Mouse (Mus musculus) midbrain, embryonic 14.5 days (tissue): ENCODE measurements around the gene Slc25a38. TPM values are rescaled to one million over a fixed set of nuclear protein-coding genes. Genes with fewer than 3 reads are reported as not detected.

Experiments
- ATAC-seq: fragments of 200-750 bp; cut with Nextera tagmentation; 2 replicates; pipeline ENCODE4 v1.8.0; 2017; ENCODE audit warnings: moderate number of reproducible peaks, moderate library complexity; ENCODE audit not compliant: low FRiP score, low TSS enrichment
- DNase-seq: peaks from one replicate; pipeline ENCODE4 v3.0.0-alpha.2; 2015
- H3K27ac ChIP-seq: fragments of 300-500 bp; sonication (generic); replicated peaks from 2 replicates; pipeline ENCODE4 v1.5.1; 2014; ENCODE audit warnings: mild to moderate bottlenecking, low read depth, low read length, moderate library complexity
- H3K27me3 ChIP-seq: fragments of 300-500 bp; sonication (generic); 2 replicates; pipeline ENCODE4 v1.6.1; 2014; ENCODE audit warnings: low read length, control low read depth, mixed read lengths; ENCODE audit not compliant: control insufficient read depth, insufficient read depth
- H3K36me3 ChIP-seq: fragments of 300-500 bp; sonication (generic); 2 replicates; pipeline ENCODE4 v1.6.1; 2014; ENCODE audit warnings: low read length, control low read depth; ENCODE audit not compliant: control insufficient read depth, insufficient read depth
- H3K4me1 ChIP-seq: fragments of 300-500 bp; sonication (generic); 2 replicates; pipeline ENCODE4 v1.6.1; 2014; ENCODE audit warnings: mild to moderate bottlenecking, antibody characterized with exemption, low read length, control low read depth; ENCODE audit not compliant: control insufficient read depth, insufficient read depth
- H3K4me2 ChIP-seq: fragments of 300-500 bp; sonication (generic); 2 replicates; pipeline ENCODE4 v1.6.1; 2014; ENCODE audit warnings: mild to moderate bottlenecking, low read length, moderate library complexity
- H3K4me3 ChIP-seq: fragments of 300-500 bp; sonication (generic); replicated peaks from 2 replicates; pipeline ENCODE4 v1.5.1; 2014; ENCODE audit warnings: low read depth, low read length
- H3K9ac ChIP-seq: fragments of 300-500 bp; sonication (generic); replicated peaks from 2 replicates; pipeline ENCODE4 v1.6.1; 2014; ENCODE audit warnings: mild to moderate bottlenecking, low read length, moderate library complexity
- H3K9me3 ChIP-seq: fragments of 300-500 bp; sonication (generic); 2 replicates; pipeline ENCODE4 v1.6.1; 2016; ENCODE audit warnings: low read length, control low read depth, mixed read lengths; ENCODE audit not compliant: control insufficient read depth
- WGBS: fragments of 180-500 bp; shearing (Covaris S2); extraction: QIAGEN DNeasy Blood & Tissue Kit; methylation state at CpG from one replicate; pipeline ENCODE4 v1.1.7; 2014; 5-methylcytosine and 5-hydroxymethylcytosine counted together
- polyA plus RNA-seq: library from polyadenylated mRNA; unstranded; fragments of >200 nt; fragmentation: Nextera tagmentation; extraction: Ambion mirVana; gene quantifications from 2 replicates; pipeline ENCODE4 v1.2.1, GENCODE M21; 2014

Slc25a38 gene
- polyA plus RNA-seq, 1 experiment from 2014 or later: 36.8 TPM

GRCm38 (mm10) chr9:120079901-120080300 is 30.3 kb upstream of the Slc25a38 start:
- H3K4me1 ChIP-seq: no peaks in the 10 kb centered on the region
- H3K27ac ChIP-seq: no peak overlapping the region
- no peaks in the 10 kb centered on the region for H3K9me3 ChIP-seq
- no peak overlapping the region for H3K4me3 ChIP-seq
- no peak overlapping the region for H3K9ac ChIP-seq
- ATAC-seq: no peak
- no peaks in the 10 kb centered on the region for H3K36me3 ChIP-seq
- DNase-seq: no peak
- H3K4me2 ChIP-seq: no peak overlapping the region
- 83% methylated on average over 7 of the region's 7 CpGs for WGBS
- no peaks in the 10 kb centered on the region for H3K27me3 ChIP-seq

GRCm38 (mm10) chr9:120080546-120081108 is 29.5 kb upstream of the Slc25a38 start:
- no peaks in the 10 kb centered on the region for H3K4me1 ChIP-seq
- no peaks in the 10 kb centered on the region for H3K27me3 ChIP-seq
- no peak overlapping the region for H3K4me3 ChIP-seq
- no peak overlapping the region for H3K9ac ChIP-seq
- no peak overlapping the region for H3K27ac ChIP-seq
- ATAC-seq (no peak), DNase-seq (no peak)
- H3K36me3 ChIP-seq: no peaks in the 10 kb centered on the region
- no peak overlapping the region for H3K4me2 ChIP-seq
- WGBS: 87% methylated on average over 8 of the region's 8 CpGs
- H3K9me3 ChIP-seq: no peaks in the 10 kb centered on the region

- H3K4me2 ChIP-seq: no peak overlapping the region
- no peak overlapping the region for H3K27ac ChIP-seq
- no peaks in the 10 kb centered on the region for H3K4me1 ChIP-seq
- 73% methylated on average over 6 of the region's 6 CpGs for WGBS
- H3K9ac ChIP-seq: no peak overlapping the region
- H3K4me3 ChIP-seq: no peak overlapping the region
- no peaks in the 10 kb centered on the region for H3K9me3 ChIP-seq
- no peak for DNase-seq
- H3K27me3 ChIP-seq: no peaks in the 10 kb centered on the region
- no peak for ATAC-seq
- no peaks in the 10 kb centered on the region for H3K36me3 ChIP-seq
These were observed 28.9 kb upstream of the Slc25a38 start for GRCm38 (mm10) chr9:120081247-120081646.

- no peak overlapping the region for H3K4me2 ChIP-seq
- no peak overlapping the region for H3K27ac ChIP-seq
- H3K9me3 ChIP-seq: no peaks in the 10 kb centered on the region
- H3K4me1 ChIP-seq: no peaks in the 10 kb centered on the region
- H3K27me3 ChIP-seq: no peaks in the 10 kb centered on the region
- H3K9ac ChIP-seq: no peak overlapping the region
- 69% methylated on average over 5 of the region's 5 CpGs for whole genome bisulfite sequencing
- no peaks in the 10 kb centered on the region for H3K36me3 ChIP-seq
- H3K4me3 ChIP-seq: no peak overlapping the region
- no peak for ATAC-seq
- DNase-seq: no peak
These were observed 28.2 kb upstream of the Slc25a38 start for GRCm38 (mm10) chr9:120081967-120082366.

GRCm38 (mm10) chr9:120082691-120083090 is 27.5 kb upstream of the Slc25a38 start:
- no peaks in the 10 kb centered on the region for H3K9me3 ChIP-seq
- no peak overlapping the region for H3K4me2 ChIP-seq
- WGBS: 83% methylated on average over 4 of the region's 4 CpGs
- H3K27me3 ChIP-seq: no peaks in the 10 kb centered on the region
- no peak overlapping the region for H3K27ac ChIP-seq
- H3K36me3 ChIP-seq: no peaks in the 10 kb centered on the region
- H3K4me1 ChIP-seq: no peaks in the 10 kb centered on the region
- ATAC-seq (no peak), DNase-seq (no peak)
- no peak overlapping the region for H3K9ac ChIP-seq
- H3K4me3 ChIP-seq: no peak overlapping the region

- no peaks in the 10 kb centered on the region for H3K4me1 ChIP-seq
- no peaks in the 10 kb centered on the region for H3K27me3 ChIP-seq
- ATAC-seq (no peak), DNase-seq (no peak)
- no peak overlapping the region for H3K4me3 ChIP-seq
- H3K4me2 ChIP-seq: no peak overlapping the region
- H3K27ac ChIP-seq: no peak overlapping the region
- H3K9ac ChIP-seq: no peak overlapping the region
- H3K9me3 ChIP-seq: no peaks in the 10 kb centered on the region
- no peaks in the 10 kb centered on the region for H3K36me3 ChIP-seq
- WGBS: 83% methylated on average over 18 of the region's 18 CpGs
These were observed 26.8 kb upstream of the Slc25a38 start for GRCm38 (mm10) chr9:120083158-120083894.

- no peak for DNase-seq
- H3K4me3 ChIP-seq: no peak overlapping the region
- WGBS: 86% methylated on average over 9 of the region's 9 CpGs
These were observed 25.8 kb upstream of the Slc25a38 start for GRCm38 (mm10) chr9:120084406-120084805.

GRCm38 (mm10) chr9:120089125-120089524 is 21.0 kb upstream of the Slc25a38 start:
- H3K27me3 ChIP-seq: no peaks in the 10 kb centered on the region
- no peak overlapping the region for H3K27ac ChIP-seq
- no peaks in the 10 kb centered on the region for H3K36me3 ChIP-seq
- H3K4me2 ChIP-seq: no peak overlapping the region
- DNase-seq: no peak
- ATAC-seq: no peak
- WGBS: 89% methylated on average over 7 of the region's 7 CpGs
- no peaks in the 10 kb centered on the region for H3K9me3 ChIP-seq
- H3K4me1 ChIP-seq: no peaks in the 10 kb centered on the region
- H3K9ac ChIP-seq: no peak overlapping the region
- H3K4me3 ChIP-seq: no peak overlapping the region

More at GRCm38 (mm10) chr9:120084406-120084805, 25.8 kb upstream of the Slc25a38 start:
- ATAC-seq: no peak
- H3K27ac ChIP-seq: no peak overlapping the region
- no peaks in the 10 kb centered on the region for H3K27me3 ChIP-seq
- H3K4me1 ChIP-seq: no peaks in the 10 kb centered on the region
- no peak overlapping the region for H3K9ac ChIP-seq
- H3K36me3 ChIP-seq: no peaks in the 10 kb centered on the region
- H3K4me2 ChIP-seq: no peak overlapping the region
- no peaks in the 10 kb centered on the region for H3K9me3 ChIP-seq

- Histone ChIP-seq H3K9ac (no peak overlapping the region), H3K4me1 (no peaks in the 10 kb centered on the region), H3K4me2 (no peak overlapping the region), H3K9me3 (no peaks in the 10 kb centered on the region), H3K36me3 (no peaks in the 10 kb centered on the region), H3K27ac (no peak overlapping the region), H3K4me3 (no peak overlapping the region), H3K27me3 (no peaks in the 10 kb centered on the region)
- DNase-seq (no peak), ATAC-seq (no peak)
- WGBS: 87% methylated on average over 10 of the region's 10 CpGs
These were observed 19.1 kb upstream of the Slc25a38 start for GRCm38 (mm10) chr9:120091086-120091485.
